Mouse (Mus musculus): ENCODE measurements around the gene Map3k19.

Gene Map3k19

GRCm38 (mm10) chr1:127802916-127803315 is 51.9 kb downstream of the Map3k19 start:
- in situ Hi-C loops (cut with MboI, MseI) = no loop called here

- in situ Hi-C loops (cut with MboI, MseI) = no loop called here
Observed at GRCm38 (mm10) chr1:127796752-127797151, 58.1 kb downstream of the Map3k19 start.

GRCm38 (mm10) chr1:127796341-127796740 is 58.5 kb downstream of the Map3k19 start:
- in situ Hi-C loops (cut with MboI, MseI) = no loop called here

- in situ Hi-C loops (cut with MboI, MseI) = no loop called here
Observed at GRCm38 (mm10) chr1:127795087-127795769, 59.6 kb downstream of the Map3k19 start.

- in situ Hi-C loops (cut with MboI, MseI) = no loop called here
Observed at GRCm38 (mm10) chr1:127793459-127793858, 61.4 kb downstream of the Map3k19 start.

- in situ Hi-C loops (cut with MboI, MseI) = no loop called here
Observed at GRCm38 (mm10) chr1:127788943-127789342, 65.9 kb downstream of the Map3k19 start.

- in situ Hi-C loops (cut with MboI, MseI) = no loop called here
Observed at GRCm38 (mm10) chr1:127785882-127786281, 68.9 kb downstream of the Map3k19 start.

GRCm38 (mm10) chr1:127783862-127784261 is 71.0 kb downstream of the Map3k19 start:
- in situ Hi-C loops (cut with MboI, MseI) = no loop called here

- in situ Hi-C loops (cut with MboI, MseI) = no loop called here
Observed at GRCm38 (mm10) chr1:127780849-127781248, 74.0 kb downstream of the Map3k19 start.

GRCm38 (mm10) chr1:127780142-127780541 is 74.7 kb downstream of the Map3k19 start:
- in situ Hi-C loops (cut with MboI, MseI) = no loop called here

- in situ Hi-C loops (cut with MboI, MseI) = no loop called here
Observed at GRCm38 (mm10) chr1:127778611-127779010, 76.2 kb downstream of the Map3k19 start.

- in situ Hi-C loops (cut with MboI, MseI) = no loop called here
Observed at GRCm38 (mm10) chr1:127776246-127776645, 78.6 kb downstream of the Map3k19 start.

GRCm38 (mm10) chr1:127775206-127775720 is 79.6 kb downstream of the Map3k19 start:
- in situ Hi-C loops (cut with MboI, MseI) = no loop called here

- in situ Hi-C loops (cut with MboI, MseI) = no loop called here
Observed at GRCm38 (mm10) chr1:127774501-127774880, 80.3 kb downstream of the Map3k19 start.

- in situ Hi-C loops (cut with MboI, MseI) = no loop called here
Observed at GRCm38 (mm10) chr1:127773803-127774500, 80.9 kb downstream of the Map3k19 start, which contains the start of gene Ccnt2. Ccnt2 (plus strand) TSS chr1:127774164.

- in situ Hi-C loops (cut with MboI, MseI) = no loop called here
Observed at GRCm38 (mm10) chr1:127773198-127773802, 81.5 kb downstream of the Map3k19 start.

- in situ Hi-C loops (cut with MboI, MseI) = no loop called here
Observed at GRCm38 (mm10) chr1:127766741-127767140, 88.1 kb downstream of the Map3k19 start.

- in situ Hi-C loops (cut with MboI, MseI) = no loop called here
Observed at GRCm38 (mm10) chr1:127765468-127765867, 89.4 kb downstream of the Map3k19 start.
